Mouse (Mus musculus): ENCODE data around the gene Gnl1.
A peak's percentile ranks its signal among the peaks of the same experiment; 100 is the strongest.
"Not testable (repeated sequence)": the region's sequence is repeated elsewhere in the genome, so short reads cannot be mapped to it uniquely, and the experiment has no call there.

Gnl1 gene

DNA sequence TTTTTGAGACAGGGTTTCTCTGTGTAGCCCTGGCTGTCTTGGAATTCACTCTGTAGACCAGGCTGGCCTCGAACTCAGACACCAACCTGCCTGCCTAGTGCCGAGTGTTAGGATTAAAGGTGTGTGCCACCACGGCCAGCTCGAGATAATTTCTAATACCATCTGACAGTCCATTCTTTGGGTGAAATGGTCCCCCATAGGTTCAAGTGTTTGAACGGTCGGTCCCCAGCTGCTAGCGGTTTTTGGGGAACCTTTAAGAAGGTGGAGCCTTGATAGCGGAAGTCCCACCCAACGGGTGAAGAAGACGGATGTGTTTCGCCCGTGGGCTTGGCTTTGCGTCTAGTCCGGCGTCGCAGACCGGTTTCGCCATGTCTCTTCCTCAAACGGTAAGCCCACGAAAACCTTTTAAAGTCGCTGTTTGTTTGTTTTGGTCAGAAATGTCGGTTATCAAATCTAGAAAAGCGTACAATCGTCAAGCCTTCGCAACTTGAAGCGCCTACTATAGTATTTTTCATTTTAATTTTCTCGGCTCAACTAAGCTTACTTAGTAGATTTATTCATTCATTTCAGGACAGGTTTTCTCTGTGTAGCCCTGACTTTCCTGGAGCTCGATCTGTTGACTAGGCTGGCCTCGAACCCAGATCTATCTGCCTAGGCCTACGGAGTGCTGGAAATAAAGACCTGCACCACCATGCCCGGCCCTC is 14.7 kb downstream of the Gnl1 start:
- peak; percentile 68 to 70 for DNase-seq (ENCODE audit: low spot score in 2 of 2)

DNA sequence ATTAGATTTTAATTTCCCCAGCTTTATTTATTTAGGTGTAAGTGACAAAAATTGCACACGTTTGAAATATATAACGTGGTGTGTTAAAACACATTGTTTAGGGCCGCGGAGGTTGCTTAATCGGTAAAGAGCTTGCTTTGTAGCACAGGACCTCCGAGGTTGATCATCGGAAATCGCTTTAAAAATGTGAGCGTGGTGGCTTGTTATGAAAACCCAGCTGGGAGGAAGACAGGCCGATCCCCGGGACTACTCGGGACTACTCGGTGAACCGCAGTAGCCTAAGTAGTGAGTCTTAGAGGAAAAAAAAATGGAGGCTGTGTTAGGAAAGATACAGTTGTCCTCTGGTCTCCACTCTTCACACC is 15.2 kb downstream of the Gnl1 start:
- DNase-seq (ENCODE audit: low spot score in 2 of 2), result no peak

DNA sequence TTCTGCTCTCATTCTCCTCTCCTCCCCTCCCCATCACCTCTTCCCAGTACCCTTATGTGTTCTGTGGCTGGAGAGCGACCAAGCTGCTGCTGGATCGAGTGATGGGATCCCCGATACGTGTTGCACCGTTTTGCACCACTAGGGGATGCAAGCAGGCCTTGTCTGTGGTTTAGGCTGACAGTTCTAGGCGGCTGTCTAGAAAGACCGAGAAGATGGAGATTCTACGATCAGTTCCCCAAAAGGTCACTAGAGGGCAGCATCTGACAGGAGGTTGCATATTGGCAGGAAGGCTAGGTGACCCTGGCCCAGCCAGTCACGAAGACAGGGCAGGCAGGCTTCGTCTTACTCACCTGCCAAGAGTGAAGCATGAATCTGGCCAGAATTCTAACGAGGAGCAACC is 17.3 kb downstream of the Gnl1 start:
- DNase-seq (ENCODE audit: low spot score in 2 of 2), result peak; percentile 87 to 95

DNA sequence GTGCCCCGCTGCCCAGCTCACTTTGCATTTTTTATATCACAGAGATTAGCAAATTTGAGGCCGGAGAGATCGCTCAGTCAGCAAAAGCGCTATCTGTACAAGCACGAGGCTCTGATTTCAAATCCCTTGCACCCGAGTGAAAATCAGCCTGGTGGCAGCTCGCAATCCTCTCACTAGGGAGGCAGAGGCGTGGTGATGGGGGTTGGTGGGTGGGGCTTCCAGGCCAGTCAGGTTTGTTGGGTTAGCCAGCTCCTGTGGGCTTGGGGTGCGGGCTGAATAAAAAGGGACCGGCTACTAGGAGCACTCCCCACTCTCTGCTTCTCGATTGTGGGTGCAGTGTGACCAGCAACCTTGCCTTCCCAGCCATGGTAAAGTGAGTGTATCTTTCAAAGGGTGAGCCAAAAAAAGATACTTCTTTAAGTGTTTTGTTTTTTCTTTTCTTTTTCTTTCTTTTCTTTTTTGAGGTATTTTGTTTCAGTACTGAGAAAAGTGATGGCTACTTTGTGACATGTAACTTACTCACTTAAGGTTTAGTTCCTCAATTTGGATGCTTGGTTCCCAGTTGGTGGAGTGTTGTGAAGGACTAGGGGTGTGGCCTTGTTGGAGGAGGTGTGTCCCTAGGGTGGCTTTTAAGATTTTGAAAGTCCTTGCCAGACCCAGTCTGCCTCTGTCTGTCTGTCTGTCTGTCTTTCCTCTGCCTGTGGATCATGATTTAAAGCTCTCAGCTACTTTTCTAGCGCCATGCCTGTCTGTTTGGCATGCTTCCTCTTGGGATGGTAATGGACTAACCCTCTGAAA is 18.3 kb downstream of the Gnl1 start:
- DNase-seq (ENCODE audit: low spot score in 2 of 2), result no peak

DNA sequence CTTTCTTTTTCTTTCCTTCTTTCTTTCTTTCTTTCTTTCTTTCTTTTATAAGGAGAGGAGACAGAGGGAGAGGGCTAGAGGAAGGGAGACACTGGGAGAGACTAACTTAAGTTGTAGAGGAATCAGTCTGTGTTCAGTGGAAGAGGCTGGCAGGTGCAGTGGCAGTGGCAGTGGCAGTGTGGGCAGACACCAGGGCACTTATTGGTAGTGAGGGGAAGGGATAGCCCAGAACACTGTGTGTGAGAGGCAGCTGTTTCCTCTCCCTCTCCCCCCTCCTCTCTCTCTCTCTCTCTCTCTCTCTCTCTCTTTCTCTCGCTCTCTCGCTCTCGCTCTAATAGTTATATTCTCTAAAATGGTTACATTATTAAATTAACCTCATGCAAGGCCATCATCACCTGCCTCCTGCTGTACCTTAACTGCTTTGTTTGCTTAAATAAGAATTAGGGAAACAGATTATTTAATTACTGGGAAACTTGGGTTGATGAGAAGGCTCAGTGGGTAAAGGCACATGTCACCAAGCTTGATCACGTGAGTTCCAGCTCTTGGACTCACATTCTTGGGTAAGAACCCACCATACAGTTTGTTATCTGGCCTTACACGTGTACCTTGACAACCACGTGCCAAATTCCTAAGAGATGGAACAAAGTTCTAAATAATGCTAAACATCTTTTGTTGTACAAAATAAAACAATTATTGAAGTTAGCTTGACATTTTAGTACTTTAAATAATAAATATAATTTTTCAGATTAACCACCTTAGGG is 19.1 kb downstream of the Gnl1 start:
- DNase-seq (ENCODE audit: low spot score in 2 of 2), result no peak

DNA sequence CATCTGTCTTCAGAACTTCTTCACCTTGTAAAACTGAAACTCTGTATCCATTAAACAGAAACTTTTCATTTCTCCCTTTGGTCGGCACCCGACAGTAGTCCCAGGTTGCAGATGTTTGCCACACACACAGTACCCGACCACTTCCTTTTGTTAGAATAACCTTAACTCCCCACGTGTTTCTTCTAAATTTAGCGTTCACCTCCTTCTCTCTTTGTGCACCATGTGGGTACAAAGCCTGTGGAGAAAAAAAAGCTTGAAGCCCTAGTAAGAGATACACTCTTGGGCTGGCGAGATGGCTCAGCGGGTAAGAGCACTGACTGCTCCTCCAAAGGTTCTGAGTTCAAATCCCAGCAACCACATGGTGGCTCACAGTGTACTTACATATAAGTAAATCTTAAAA is 19.7 kb downstream of the Gnl1 start:
- no peak for DNase-seq (ENCODE audit: low spot score in 2 of 2)

DNA sequence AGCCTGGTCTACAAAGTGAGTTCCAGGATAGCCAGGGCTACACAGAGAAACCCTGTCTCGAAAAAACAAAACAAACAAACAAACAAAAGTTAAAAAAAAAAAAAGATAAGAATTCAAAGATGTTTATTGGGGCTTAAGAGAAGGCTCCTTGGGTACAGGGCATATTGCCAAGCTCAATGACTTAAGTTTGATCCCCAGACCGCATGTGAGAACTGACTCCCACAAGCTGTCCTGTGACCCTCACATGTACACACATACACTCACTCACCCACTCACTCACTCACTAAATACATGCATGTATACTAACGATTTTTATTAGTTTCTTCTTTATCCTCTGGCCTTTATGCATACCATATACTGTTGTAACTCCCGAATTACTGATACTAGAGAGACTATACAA is 20.7 kb downstream of the Gnl1 start:
- DNase-seq (ENCODE audit: low spot score in 2 of 2), result no peak

DNA sequence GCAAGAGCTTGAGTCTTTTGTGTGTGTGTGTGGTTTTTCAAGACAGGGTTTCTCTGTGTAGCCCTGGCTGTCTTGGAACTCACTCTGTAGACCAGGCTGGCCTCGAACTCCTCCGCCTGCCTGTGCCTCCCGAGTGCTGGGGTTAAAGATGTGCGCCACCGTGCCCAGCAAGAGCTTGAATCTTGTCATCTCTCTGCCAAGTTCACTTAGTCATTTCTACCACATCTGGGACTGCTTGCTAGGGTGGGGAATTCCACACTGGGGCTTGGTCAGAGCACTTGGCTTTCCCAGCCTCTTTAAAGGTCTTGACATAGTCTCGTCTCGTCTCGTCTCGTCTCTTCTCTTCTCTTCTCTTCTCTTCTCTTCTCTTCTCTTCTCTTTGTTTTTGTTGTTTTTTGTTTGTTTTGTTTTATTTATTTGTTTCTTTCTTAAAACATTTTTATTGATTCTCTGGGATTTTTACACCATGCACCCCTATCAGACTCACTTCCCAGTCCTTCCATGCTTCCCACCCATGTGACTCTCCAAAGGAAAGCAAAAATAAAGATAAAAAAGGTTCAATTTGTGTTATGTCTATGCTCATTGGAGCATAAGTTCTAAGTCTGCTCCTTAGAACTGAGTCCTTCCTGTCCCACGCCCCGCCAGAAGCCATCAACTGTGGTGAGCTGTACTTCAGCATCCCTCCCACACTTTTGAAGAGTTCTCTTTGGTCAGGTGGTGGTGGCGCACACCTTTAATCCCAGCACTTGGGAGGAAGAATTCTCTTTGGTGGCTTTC is 21.7 kb downstream of the Gnl1 start:
- no peak for DNase-seq (ENCODE audit: low spot score in 2 of 2)

- no peak for DNase-seq (ENCODE audit: low spot score in 2 of 2)
These were observed 22.3 kb downstream of the Gnl1 start for GRCm38 (mm10) chr17:36001966-36002365.

GRCm38 (mm10) chr17:36003331-36003730 is 23.7 kb downstream of the Gnl1 start:
- DNase-seq (ENCODE audit: low spot score in 2 of 2), result no peak

- not testable (repeated sequence) for DNase-seq (ENCODE audit: low spot score in 2 of 2)
These were observed 24.8 kb downstream of the Gnl1 start for GRCm38 (mm10) chr17:36004409-36004808.

- no peak for DNase-seq (ENCODE audit: low spot score in 2 of 2)
These were observed 35.3 kb downstream of the Gnl1 start for GRCm38 (mm10) chr17:36014977-36015376.

- no peak for DNase-seq (ENCODE audit: low spot score in 2 of 2)
These were observed 37.4 kb downstream of the Gnl1 start for GRCm38 (mm10) chr17:36017046-36017445.

DNA sequence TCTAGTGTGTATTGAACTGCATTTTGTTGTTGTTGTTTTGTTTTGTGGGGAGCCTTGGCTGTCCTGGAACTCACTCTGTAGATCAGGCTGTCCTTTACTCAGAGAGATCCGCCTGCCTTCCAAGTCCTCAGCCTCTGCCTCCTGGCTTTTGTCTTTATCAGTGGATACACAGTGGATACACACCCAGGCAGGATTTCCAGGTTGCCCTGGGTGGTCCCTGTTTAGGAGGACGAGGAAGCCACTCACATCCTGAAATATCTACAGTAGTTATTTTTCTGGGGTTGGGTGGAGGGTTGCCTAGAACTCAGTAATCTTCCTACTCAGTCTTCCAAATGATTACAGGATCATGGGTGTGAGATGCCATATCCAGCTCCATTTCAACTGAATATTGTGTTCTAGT is 39.3 kb downstream of the Gnl1 start:
- no peak for DNase-seq (ENCODE audit: low spot score in 2 of 2)

DNA sequence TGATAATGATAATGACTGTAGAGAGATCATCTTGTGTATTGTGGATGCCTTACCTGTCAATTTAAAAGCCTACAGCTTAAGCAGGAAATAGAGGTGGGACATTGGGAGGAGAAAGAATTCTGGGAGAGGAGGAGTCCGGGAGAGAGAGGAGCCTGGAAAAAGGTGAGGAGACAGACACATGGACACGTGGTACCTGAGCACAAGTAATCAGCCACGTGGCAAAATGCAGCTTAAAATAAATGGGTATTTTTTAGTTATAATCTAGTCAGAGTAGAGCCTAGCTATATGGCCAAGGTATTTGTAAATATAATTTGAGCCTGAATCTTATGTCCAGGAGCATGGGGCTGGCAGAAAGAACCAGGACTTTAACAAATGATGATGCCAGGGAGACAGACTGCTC is 39.9 kb downstream of the Gnl1 start:
- DNase-seq (ENCODE audit: low spot score in 2 of 2), result no peak

- peak in 1 of 2 experiments; percentile 58 for DNase-seq (ENCODE audit: low spot score in 2 of 2)
These were observed 40.8 kb downstream of the Gnl1 start, which contains the start of gene H2-T24 for GRCm38 (mm10) chr17:36020191-36021073. TSS of gene H2-T24 (minus strand) at chr17:36020560.

DNA sequence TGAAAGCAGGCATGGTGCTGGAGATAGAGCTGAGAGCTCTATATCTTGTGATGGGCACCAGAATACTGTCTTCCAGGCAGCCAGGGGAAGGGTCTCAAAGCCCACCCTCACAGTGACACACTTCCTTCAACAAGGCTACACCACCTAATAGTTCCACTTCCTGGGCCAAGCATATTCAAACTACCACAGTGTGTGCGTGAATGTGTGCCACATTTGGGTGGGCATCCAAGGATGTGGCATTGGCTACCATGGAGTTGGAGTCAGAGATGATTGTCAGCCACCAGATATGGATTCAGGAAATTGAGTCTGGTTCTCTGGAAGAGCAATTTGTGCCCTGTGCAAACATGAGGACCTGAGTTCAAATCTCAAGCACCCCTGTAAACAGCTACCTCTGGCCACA is 41.7 kb downstream of the Gnl1 start:
- DNase-seq (ENCODE audit: low spot score in 2 of 2), result no peak

- no peak for DNase-seq (ENCODE audit: low spot score in 2 of 2)
These were observed 42.4 kb downstream of the Gnl1 start for GRCm38 (mm10) chr17:36022098-36022497.

GRCm38 (mm10) chr17:36022922-36023321 is 43.3 kb downstream of the Gnl1 start:
- no peak for DNase-seq (ENCODE audit: low spot score in 2 of 2)

- no peak for DNase-seq (ENCODE audit: low spot score in 2 of 2)
These were observed 44.3 kb downstream of the Gnl1 start for GRCm38 (mm10) chr17:36023710-36024654.

All from urinary bladder, postnatal 4 days (tissue).